Mouse (Mus musculus) heart, adult 18-20 months (tissue): Measurements from ENCODE around the gene Prrg3. TPM values are rescaled to one million over a fixed set of nuclear protein-coding genes. Genes with fewer than 3 reads are reported as not detected.
A peak's percentile ranks its signal among the peaks of the same experiment; 100 is the strongest.

ENCODE experiments used
- DNase-seq, 2 experiments: peaks; one replicate each; pipeline ENCODE4 v3.0.0; 2021 to 2022; ENCODE audit warnings: mixed read lengths in 1 of 2
- long read RNA-seq, 2 experiments: library from polyadenylated mRNA; stranded (forward); transcript quantifications; one replicate each; pipeline ENCODE4 v2.0.0; 2021
- total RNA-seq, 2 experiments: library from RNA; stranded (reverse); gene quantifications; 2 replicates each; pipeline ENCODE4 v1.2.3; 2021

Prrg3 gene
- 1 to 10 TPM; 5.8 to 7.2 TPM for total RNA-seq
- long read RNA-seq, experiment 1, partial matches to known transcripts = 0 of 1 reads
- long read RNA-seq, experiment 1, other reads (novel, unspliced or antisense) = 1 of 1 reads
- long read RNA-seq, experiment 2 = 0 reads

GRCm38 (mm10) chrX:71962073-71963051 is at the start of gene Prrg3:
Gene Prrg3 (plus strand): TSS chrX:71962624.
- peak; percentile 33 to 43 for DNase-seq

GRCm38 (mm10) chrX:71946631-71947030 is 15.8 kb upstream of the Prrg3 start:
- peak; percentile 8 to 67 for DNase-seq

- DNase-seq = no peak
Observed at GRCm38 (mm10) chrX:71958366-71958765, 4.1 kb upstream of the Prrg3 start.

- no peak for DNase-seq
Observed at GRCm38 (mm10) chrX:71963275-71963912, 970 bp downstream of the Prrg3 start.

GRCm38 (mm10) chrX:71968216-71968615 is 5.8 kb downstream of the Prrg3 start:
- no peak for DNase-seq

- DNase-seq = no peak
Observed at GRCm38 (mm10) chrX:71968816-71969215, 6.4 kb downstream of the Prrg3 start.

GRCm38 (mm10) chrX:71971325-71971724 is 8.9 kb downstream of the Prrg3 start:
- DNase-seq = no peak

- DNase-seq = no peak
Observed at GRCm38 (mm10) chrX:71972686-71973085, 10.3 kb downstream of the Prrg3 start, which contains the start of gene Fate1. Gene Fate1 (plus strand): TSS chrX:71972986.

GRCm38 (mm10) chrX:71977681-71978080 is 15.3 kb downstream of the Prrg3 start:
- peak in 1 of 2 experiments; percentile 16 for DNase-seq

GRCm38 (mm10) chrX:71980443-71980842 is 18.0 kb downstream of the Prrg3 start:
- peak in 1 of 2 experiments; percentile 23 for DNase-seq

GRCm38 (mm10) chrX:71981322-71981721 is 18.9 kb downstream of the Prrg3 start:
- DNase-seq = no peak

- DNase-seq = no peak
Observed at GRCm38 (mm10) chrX:71983205-71983604, 20.8 kb downstream of the Prrg3 start.

GRCm38 (mm10) chrX:71983775-71984174 is 21.4 kb downstream of the Prrg3 start:
- peak in 1 of 2 experiments; percentile 46 for DNase-seq

- no peak for DNase-seq
Observed at GRCm38 (mm10) chrX:71991549-71991948, 29.1 kb downstream of the Prrg3 start, which contains the start of gene Cnga2. Gene Cnga2 (plus strand): TSS chrX:71991849.

GRCm38 (mm10) chrX:71995972-71996371 is 33.5 kb downstream of the Prrg3 start:
- DNase-seq = no peak

GRCm38 (mm10) chrX:72009930-72010329 is 47.5 kb downstream of the Prrg3 start:
- DNase-seq = no peak

- DNase-seq = peak; percentile 39 to 66
Observed at GRCm38 (mm10) chrX:72012236-72012635, 49.8 kb downstream of the Prrg3 start.

- peak; percentile 34 to 73 for DNase-seq
Observed at GRCm38 (mm10) chrX:72012804-72013203, 50.4 kb downstream of the Prrg3 start.

GRCm38 (mm10) chrX:72022241-72022640 is 59.8 kb downstream of the Prrg3 start:
- DNase-seq = no peak
